Mouse (Mus musculus) stomach, postnatal 0 days (tissue): ENCODE measurements around the gene Rbm4b. TPM values are rescaled to one million over a fixed set of nuclear protein-coding genes. Genes with fewer than 3 reads are reported as not detected.
"Not testable (repeated sequence)": the region's sequence is repeated elsewhere in the genome, so short reads cannot be mapped to it uniquely, and the experiment has no call there.

ENCODE experiments used
- ATAC-seq: fragments of 200-750 bp; cut with Nextera tagmentation; 2 replicates; pipeline ENCODE4 v1.8.0; 2017; ENCODE audit not compliant: low FRiP score, low TSS enrichment
- DNase-seq: peaks from one replicate; pipeline ENCODE4 v3.0.0-alpha.2; 2016; ENCODE audit warnings: low spot score
- H3K27ac ChIP-seq: fragments of 300-500 bp; sonication (generic); replicated peaks from 2 replicates; pipeline ENCODE4 v1.5.1; 2014; ENCODE audit warnings: mild to moderate bottlenecking, control low read depth
- H3K27me3 ChIP-seq: fragments of 300-500 bp; sonication (generic); 2 replicates; pipeline ENCODE4 v1.6.1; 2014; ENCODE audit warnings: low read length; ENCODE audit not compliant: control insufficient read depth, insufficient read depth
- H3K36me3 ChIP-seq: fragments of 300-500 bp; sonication (generic); 2 replicates; pipeline ENCODE4 v1.6.1; 2014; ENCODE audit warnings: low read length, mixed read lengths; ENCODE audit not compliant: control insufficient read depth, insufficient read depth
- H3K4me1 ChIP-seq: fragments of 300-500 bp; sonication (generic); replicated peaks from 2 replicates; pipeline ENCODE4 v1.6.1; 2014; ENCODE audit warnings: antibody characterized with exemption; ENCODE audit not compliant: control insufficient read depth, insufficient read depth
- H3K4me2 ChIP-seq: fragments of 300-500 bp; sonication (generic); replicated peaks from 2 replicates; pipeline ENCODE4 v1.6.1; 2014; ENCODE audit warnings: low read depth, mild to moderate bottlenecking, control low read depth, moderate library complexity
- H3K4me3 ChIP-seq: fragments of 300-500 bp; sonication (generic); 2 replicates; pipeline ENCODE4 v1.5.1; 2014; ENCODE audit warnings: low read depth, low read length, control low read depth
- H3K9ac ChIP-seq: fragments of 300-500 bp; sonication (generic); 2 replicates; pipeline ENCODE4 v1.6.1; 2014; ENCODE audit warnings: mild to moderate bottlenecking, low read length, control low read depth, mixed read lengths
- H3K9me3 ChIP-seq: fragments of 300-500 bp; sonication (generic); 2 replicates; pipeline ENCODE4 v1.6.1; 2016; ENCODE audit warnings: low read length; ENCODE audit not compliant: control insufficient read depth
- CTCF ChIP-seq: IDR thresholded peaks from 2 replicates; pipeline ENCODE4 v1.5.1; 2016; ENCODE audit warnings: antibody characterized with exemption, low read depth, mild to moderate bottlenecking, moderate library complexity
- EP300 ChIP-seq: optimal IDR thresholded peaks from 2 replicates; pipeline ENCODE3; 2016; ENCODE audit warnings: antibody characterized with exemption
- WGBS: fragments of 180-500 bp; shearing (Covaris S2); extraction: QIAGEN DNeasy Blood & Tissue Kit; methylation state at CpG from one replicate; pipeline ENCODE4 v1.1.7; 2014; 5-methylcytosine and 5-hydroxymethylcytosine counted together
- polyA plus RNA-seq: library from polyadenylated mRNA; unstranded; fragments of >200 nt; fragmentation: Nextera tagmentation; extraction: Ambion mirVana; gene quantifications from 2 replicates; pipeline ENCODE4 v1.2.1, GENCODE M21; 2015

Rbm4b gene
- polyA plus RNA-seq, 1 experiment from 2014 or later, result 17.6 TPM

DNA sequence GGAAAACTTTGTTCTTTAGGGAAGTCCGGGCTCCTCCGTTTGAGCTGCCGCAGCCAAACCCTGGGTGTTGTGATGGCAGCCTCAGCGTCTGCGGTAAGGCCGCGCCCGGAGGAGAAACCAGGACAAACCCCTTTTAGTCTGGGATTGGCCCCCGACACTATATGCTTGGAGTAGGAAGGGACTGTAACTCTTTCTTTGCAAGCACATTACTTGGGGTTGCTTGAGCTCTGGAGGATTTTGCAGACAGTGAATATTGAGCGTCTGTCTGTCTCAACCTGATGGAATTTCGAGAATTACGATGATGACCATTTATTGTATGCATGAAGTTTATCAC lies 55.6 kb downstream of the Rbm4b start:
- H3K4me3 ChIP-seq, result peak overlapping the region; percentile 80
- H3K9me3 ChIP-seq, result no peaks in the 10 kb centered on the region
- peak overlapping the region; percentile 56 for H3K4me2 ChIP-seq
- TF ChIP-seq EP300 (no peak), CTCF (no peak)
- ATAC-seq (no peak), DNase-seq (no peak)
- no peaks in the 10 kb centered on the region for H3K36me3 ChIP-seq
- peak overlapping the region; percentile 95 for H3K27ac ChIP-seq
- no peaks in the 10 kb centered on the region; the same call in 1 of the 2 replicates for H3K4me1 ChIP-seq
- 2% methylated on average over 12 of the region's 12 CpGs for WGBS
- H3K9ac ChIP-seq, result peak overlapping the region; percentile 67
- no peaks in the 10 kb centered on the region for H3K27me3 ChIP-seq

DNA sequence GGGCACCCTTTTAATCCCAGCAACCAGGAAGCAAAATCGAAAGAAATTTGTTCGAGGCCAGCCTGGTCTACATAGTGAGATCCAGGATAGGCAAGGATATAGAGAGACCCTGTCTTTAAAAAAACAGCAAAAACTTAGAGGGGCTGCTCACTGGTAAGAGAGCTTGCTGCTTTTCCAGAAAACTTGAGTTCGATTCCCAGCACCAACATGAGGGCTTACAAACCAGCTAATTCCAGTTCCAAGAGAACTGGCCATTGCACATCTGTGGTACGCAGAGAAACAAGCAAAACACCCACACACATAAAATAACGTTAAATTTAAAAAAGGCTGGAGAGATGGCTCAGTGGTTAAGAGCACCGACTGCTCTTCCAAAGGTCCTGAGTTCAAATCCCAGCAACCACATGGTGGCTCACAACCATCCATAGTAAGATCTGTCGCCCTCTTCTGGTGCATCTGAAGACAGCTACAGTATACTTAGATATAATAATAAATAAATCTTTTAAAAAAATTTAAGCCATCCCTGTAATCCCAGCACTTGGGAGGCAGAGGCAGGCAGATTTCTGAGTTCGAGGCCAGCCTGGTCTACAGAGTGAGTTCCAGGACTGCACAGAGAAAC lies 56.1 kb downstream of the Rbm4b start:
- not testable (repeated sequence) for DNase-seq, H3K4me1 ChIP-seq, ATAC-seq, H3K36me3 ChIP-seq, H3K9me3 ChIP-seq, H3K27me3 ChIP-seq
- Histone ChIP-seq H3K4me3 (peak overlapping the region; percentile 80), H3K4me2 (peak overlapping the region; percentile 56), H3K27ac (peak overlapping the region; percentile 95), H3K9ac (peak overlapping the region; percentile 67)
- TF ChIP-seq CTCF, result peak; percentile 47
- 71% methylated on average over 8 of the region's 8 CpGs for WGBS

DNA sequence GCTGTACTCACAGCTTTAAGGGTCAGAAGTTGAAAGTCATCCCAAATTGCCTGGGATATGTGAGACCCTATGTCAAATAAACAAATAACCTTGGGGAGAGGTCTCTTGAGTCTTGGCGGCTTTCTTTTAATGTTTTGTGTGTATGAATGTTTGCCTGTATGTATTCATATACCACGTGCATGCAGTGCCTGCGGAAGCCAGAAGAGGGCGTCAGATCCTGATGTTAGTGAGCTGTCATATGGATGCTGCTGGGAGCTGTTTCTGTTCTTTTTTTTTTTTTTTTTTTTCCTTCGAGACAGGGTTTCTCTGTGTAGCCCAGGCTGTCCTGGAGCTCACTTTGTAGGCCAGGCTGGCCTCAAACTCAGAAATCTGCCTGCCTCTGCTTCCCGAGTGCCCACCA lies 56.7 kb downstream of the Rbm4b start:
- H3K4me2 ChIP-seq, result no peak overlapping the region
- ATAC-seq, result no peak
- H3K27me3 ChIP-seq, result no peaks in the 10 kb centered on the region
- TF ChIP-seq EP300 (no peak), CTCF (peak; percentile 58)
- DNase-seq, result peak; percentile 58
- H3K9ac ChIP-seq, result no peak overlapping the region
- H3K36me3 ChIP-seq, result no peaks in the 10 kb centered on the region
- 84% methylated on average over 5 of the region's 6 CpGs for WGBS
- H3K4me1 ChIP-seq, result no peaks in the 10 kb centered on the region; the same call in 1 of the 2 replicates
- no peak overlapping the region for H3K27ac ChIP-seq
- H3K9me3 ChIP-seq, result no peaks in the 10 kb centered on the region
- no peak overlapping the region for H3K4me3 ChIP-seq

Other genes starting within 250 kb of the Rbm4b start
- gene Pcx, start 246.0 kb upstream of the Rbm4b start, polyA plus RNA-seq, result 28.9 and 33.9 TPM in 2 replicates
- gene Lrfn4, start 140.8 kb upstream of the Rbm4b start, polyA plus RNA-seq, result 4.3 and 5.0 TPM in 2 replicates
- gene Rce1, start 130.9 kb upstream of the Rbm4b start, polyA plus RNA-seq, result 46.4 and 49.4 TPM in 2 replicates
- 1.7 and 2.3 TPM in 2 replicates for gene Gm960, start 57.8 kb upstream of the Rbm4b start, polyA plus RNA-seq
- 3.5 and 3.6 TPM in 2 replicates for gene Sptbn2, start 45.3 kb upstream of the Rbm4b start, polyA plus RNA-seq
- 22.2 and 23.3 TPM in 2 replicates for gene Rbm4, start 37.4 kb downstream of the Rbm4b start, polyA plus RNA-seq
- gene Gm21992, start 55.1 kb downstream of the Rbm4b start, polyA plus RNA-seq, result 16.0 and 19.1 TPM in 2 replicates
- 21.9 and 24.2 TPM in 2 replicates for gene Rbm14, start 55.1 kb downstream of the Rbm4b start, polyA plus RNA-seq
- 72.7 and 81.6 TPM in 2 replicates for gene Ccs, start 82.8 kb downstream of the Rbm4b start, polyA plus RNA-seq
- gene Ccdc87, start 82.9 kb downstream of the Rbm4b start, polyA plus RNA-seq, result 0.05 TPM in 1 of 2 replicates, not detected in the other
- 24.1 and 28.4 TPM in 2 replicates for gene Ctsf, start 98.6 kb downstream of the Rbm4b start, polyA plus RNA-seq
- gene Actn3, start 121.4 kb downstream of the Rbm4b start, polyA plus RNA-seq, result 1.3 and 2.3 TPM in 2 replicates
- 6.4 and 7.3 TPM in 2 replicates for gene Zdhhc24, start 122.2 kb downstream of the Rbm4b start, polyA plus RNA-seq
- gene Bbs1, start 150.1 kb downstream of the Rbm4b start, polyA plus RNA-seq, result 0.85 and 0.95 TPM in 2 replicates
- gene Dpp3, start 171.8 kb downstream of the Rbm4b start, polyA plus RNA-seq, result 91.0 and 94.4 TPM in 2 replicates
- 0.85 and 1.2 TPM in 2 replicates for gene Peli3, start 186.6 kb downstream of the Rbm4b start, polyA plus RNA-seq
- gene Mrpl11, start 205.7 kb downstream of the Rbm4b start, polyA plus RNA-seq, result 67.9 and 78.0 TPM in 2 replicates
- gene Npas4, start 233.8 kb downstream of the Rbm4b start, polyA plus RNA-seq, result 0.08 and 0.12 TPM in 2 replicates